Mouse (Mus musculus) midbrain, embryonic 13.5 days (tissue): Measurements from ENCODE around the gene Dstyk. TPM values are rescaled to one million over a fixed set of nuclear protein-coding genes. Genes with fewer than 3 reads are reported as not detected.

Source experiments
- ATAC-seq: fragments of 200-750 bp; cut with Nextera tagmentation; 2 replicates; pipeline ENCODE4 v1.8.0; 2017; ENCODE audit warnings: mild to moderate bottlenecking, moderate TSS enrichment, moderate library complexity
- H3K27ac ChIP-seq: fragments of 300-500 bp; sonication (generic); 2 replicates; pipeline ENCODE4 v1.5.1; 2015; ENCODE audit warnings: inconsistent platforms, mild to moderate bottlenecking, moderate library complexity
- H3K27me3 ChIP-seq: fragments of 300-500 bp; sonication (generic); 2 replicates; pipeline ENCODE4 v1.6.1; 2015; ENCODE audit warnings: mild to moderate bottlenecking, inconsistent platforms
- H3K36me3 ChIP-seq: fragments of 300-500 bp; sonication (generic); 2 replicates; pipeline ENCODE4 v1.6.1; 2015; ENCODE audit warnings: mild to moderate bottlenecking, inconsistent platforms
- H3K4me1 ChIP-seq: fragments of 300-500 bp; sonication (generic); replicated peaks from 2 replicates; pipeline ENCODE4 v1.6.1; 2015; ENCODE audit warnings: inconsistent platforms
- H3K4me2 ChIP-seq: fragments of 300-500 bp; sonication (generic); replicated peaks from 2 replicates; pipeline ENCODE4 v1.6.1; 2015; ENCODE audit warnings: moderate library complexity, mild to moderate bottlenecking, inconsistent platforms
- H3K4me3 ChIP-seq: fragments of 300-500 bp; sonication (generic); replicated peaks from 2 replicates; pipeline ENCODE4 v1.5.1; 2015; ENCODE audit warnings: mild to moderate bottlenecking, inconsistent platforms
- H3K9ac ChIP-seq: fragments of 300-500 bp; sonication (generic); replicated peaks from 2 replicates; pipeline ENCODE4 v1.6.1; 2015; ENCODE audit warnings: mild to moderate bottlenecking, inconsistent platforms
- H3K9me3 ChIP-seq: fragments of 300-500 bp; sonication (generic); 2 replicates; pipeline ENCODE4 v1.6.1; 2016; ENCODE audit warnings: mild to moderate bottlenecking, inconsistent platforms
- WGBS: fragments of 180-500 bp; shearing (Covaris S2); methylation state at CpG from one replicate; pipeline ENCODE4 v1.1.7; 2015; 5-methylcytosine and 5-hydroxymethylcytosine counted together
- polyA plus RNA-seq: library from polyadenylated mRNA; unstranded; fragments of >200 nt; fragmentation: Nextera tagmentation; extraction: Ambion mirVana; gene quantifications from 2 replicates; pipeline ENCODE4 v1.2.1, GENCODE M21; 2015

The Dstyk gene
- polyA plus RNA-seq, 1 experiment from 2014 or later = 12.9 TPM

DNA sequence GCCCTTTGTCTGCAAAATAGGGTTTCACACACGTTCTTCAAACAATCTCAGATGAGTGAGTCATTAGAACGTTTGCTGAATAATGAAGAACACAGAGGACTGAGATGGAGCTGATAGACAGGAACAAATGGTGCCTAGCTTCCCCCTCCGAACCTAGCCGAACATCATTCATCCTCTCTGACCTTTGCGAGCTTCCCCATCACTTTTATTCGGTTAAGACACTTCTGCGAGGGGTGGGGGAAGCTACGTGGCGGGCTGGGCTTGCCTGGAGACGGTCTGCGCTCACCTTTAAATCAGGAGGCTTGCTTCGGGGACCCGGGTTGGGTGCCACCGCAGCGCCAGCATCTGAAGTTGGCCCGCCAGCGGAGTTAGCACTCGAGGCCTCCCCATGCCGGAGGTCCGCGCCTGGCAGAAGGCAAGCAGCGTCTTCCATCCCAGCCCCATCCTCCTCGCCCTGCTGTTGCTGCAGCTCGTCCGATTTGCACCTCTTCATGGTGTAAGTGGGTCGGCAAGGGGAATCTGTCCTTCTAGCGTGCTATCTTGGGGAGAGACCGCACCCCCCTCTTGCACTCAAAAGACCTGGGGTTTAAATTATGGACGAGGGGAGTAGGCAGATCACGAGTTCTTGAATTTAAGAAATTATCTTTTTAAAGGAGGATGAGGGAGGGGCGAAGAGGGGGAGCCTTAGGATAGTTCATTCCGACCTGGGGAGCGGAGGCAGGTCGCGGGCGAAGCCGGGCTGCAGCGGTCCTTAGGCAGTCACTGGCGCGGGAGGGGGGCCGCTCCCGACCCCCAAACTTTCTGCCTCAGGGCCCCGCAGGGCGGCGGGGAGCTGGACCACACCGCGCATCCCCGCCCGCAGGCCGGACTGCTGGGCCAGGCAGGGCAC, 26.4 kb upstream of the Dstyk start, which contains the start of gene Tmcc2:
Gene Tmcc2, minus strand, starts transcription at position 591 of the 889 bp plus-strand sequence.
- H3K4me1 ChIP-seq = peaks cover 59% of the 10 kb centered on the region
- peak; percentile 40 for ATAC-seq

DNA sequence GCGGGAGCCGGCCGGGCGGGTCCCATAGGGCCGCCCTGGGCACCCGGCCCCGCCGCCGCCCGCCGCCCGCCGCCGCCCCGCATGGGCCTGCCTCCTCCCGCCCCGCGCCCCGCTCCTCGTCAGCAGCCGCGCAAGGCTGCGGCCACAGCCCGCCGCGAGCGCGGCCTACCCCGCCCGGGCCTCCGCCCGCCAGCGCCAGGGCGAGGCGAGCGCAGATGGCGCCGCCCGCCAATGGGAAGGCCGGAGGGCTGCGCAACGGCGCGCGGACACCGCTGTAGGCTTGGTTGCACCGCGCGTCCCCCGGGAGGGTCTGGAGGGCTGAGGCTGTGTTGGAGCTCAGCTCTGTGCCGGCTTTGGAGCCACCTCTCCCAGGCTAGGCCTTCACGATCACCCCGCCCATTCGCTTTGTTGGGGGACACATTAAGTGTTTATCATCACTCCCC, 25.8 kb upstream of the Dstyk start:
- Histone ChIP-seq H3K36me3 (no peaks in the 10 kb centered on the region), H3K27me3 (no peaks in the 10 kb centered on the region), H3K9ac (peak overlapping the region; percentile 97), H3K27ac (peak overlapping the region; percentile 93), H3K4me1 (peaks cover 53% of the 10 kb centered on the region), H3K4me3 (peak overlapping the region; percentile 78), H3K9me3 (no peaks in the 10 kb centered on the region), H3K4me2 (peak overlapping the region; percentile 91)
- ATAC-seq = peak; percentile 96
- under 1% methylated on average over 29 of the region's 54 CpGs for WGBS

More for the DNA sequence above, 26.4 kb upstream of the Dstyk start, which contains the start of gene Tmcc2:
- Histone ChIP-seq H3K36me3 (no peaks in the 10 kb centered on the region), H3K4me3 (peak within 1 kb of the TSS; percentile 78), H3K27ac (peak within 1 kb of the TSS; percentile 93), H3K4me2 (peak within 1 kb of the TSS; percentile 91), H3K9ac (peak within 1 kb of the TSS; percentile 97), H3K9me3 (no peaks in the 10 kb centered on the region), H3K27me3 (no peaks in the 10 kb centered on the region)
- under 1% methylated on average over 40 of the region's 50 CpGs for WGBS

DNA sequence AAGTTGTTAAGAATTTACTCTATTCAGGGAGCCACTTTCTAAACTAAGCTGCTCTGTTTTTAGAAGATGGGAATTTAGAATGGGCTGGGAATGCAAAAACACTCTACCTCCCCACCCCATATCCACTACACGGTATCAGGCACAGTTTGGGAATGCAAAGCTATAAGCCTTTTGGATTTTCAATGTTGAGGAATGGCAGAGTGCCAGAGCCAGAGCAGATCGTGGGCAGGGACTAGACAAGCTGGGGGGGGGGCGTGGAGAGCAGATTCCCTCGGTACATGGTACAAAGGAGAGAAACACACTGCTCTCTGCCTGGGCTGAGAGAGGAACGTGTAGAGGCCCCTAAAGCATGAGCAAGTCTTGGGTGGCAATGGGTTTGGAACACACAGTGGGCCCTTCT, 24.5 kb upstream of the Dstyk start:
- no peaks in the 10 kb centered on the region for H3K9me3 ChIP-seq
- no peaks in the 10 kb centered on the region for H3K27me3 ChIP-seq

DNA sequence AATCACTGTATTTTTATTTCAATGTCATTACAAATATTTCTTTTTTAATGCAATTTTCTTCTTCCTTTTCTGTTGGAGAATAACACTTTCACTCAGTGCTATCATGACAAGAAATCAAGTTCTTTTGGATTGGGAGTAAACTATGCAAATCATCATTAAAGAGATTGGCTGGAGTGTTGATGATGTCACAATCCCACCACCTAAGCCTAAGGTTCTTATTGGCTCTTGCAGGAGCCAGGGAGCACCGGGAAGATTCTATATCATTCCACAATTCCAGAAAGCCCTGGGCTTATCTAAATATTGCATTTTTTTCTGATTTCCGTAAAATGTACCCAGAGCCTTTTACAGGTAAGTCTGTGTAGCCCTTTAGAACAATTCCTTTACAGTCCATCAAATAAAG, 20.6 kb upstream of the Dstyk start:
- WGBS = 78% methylated on average over 2 of the region's 2 CpGs
- no peak for ATAC-seq
- no peaks in the 10 kb centered on the region for H3K36me3 ChIP-seq
- H3K9ac ChIP-seq = no peak overlapping the region
- H3K27ac ChIP-seq = no peak overlapping the region
- no peak overlapping the region for H3K4me3 ChIP-seq
- H3K4me2 ChIP-seq = no peak overlapping the region
- peaks cover 12% of the 10 kb centered on the region for H3K4me1 ChIP-seq
- no peaks in the 10 kb centered on the region for H3K9me3 ChIP-seq
- H3K27me3 ChIP-seq = no peaks in the 10 kb centered on the region

More for the DNA sequence above, 24.5 kb upstream of the Dstyk start:
- no peak overlapping the region for H3K9ac ChIP-seq
- H3K4me3 ChIP-seq = no peak overlapping the region
- WGBS = 70% methylated on average over 5 of the region's 5 CpGs
- H3K36me3 ChIP-seq = no peaks in the 10 kb centered on the region
- no peak overlapping the region for H3K4me2 ChIP-seq
- ATAC-seq = no peak
- no peak overlapping the region for H3K27ac ChIP-seq
- H3K4me1 ChIP-seq = peaks cover 42% of the 10 kb centered on the region

DNA sequence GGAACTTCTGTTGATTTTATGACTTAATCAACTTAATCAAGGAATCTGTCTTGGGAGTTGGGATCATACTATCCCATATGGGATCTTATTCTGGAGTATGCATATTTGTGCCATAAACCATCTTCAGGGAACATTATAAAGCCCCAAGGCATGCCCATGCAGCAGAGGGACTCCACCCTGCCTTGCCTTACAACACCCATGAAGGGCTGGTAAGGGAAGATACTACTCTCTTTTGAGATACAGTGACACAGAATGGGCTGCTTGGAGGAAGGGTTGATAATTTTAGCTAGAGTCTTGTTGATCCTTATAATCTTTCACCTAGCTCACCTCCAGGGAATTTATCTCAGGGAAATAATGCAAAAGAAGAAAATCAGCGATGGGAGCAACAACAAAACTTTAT, 16.8 kb upstream of the Dstyk start:
- H3K4me3 ChIP-seq = no peak overlapping the region
- H3K9me3 ChIP-seq = no peaks in the 10 kb centered on the region
- H3K4me1 ChIP-seq = no peaks in the 10 kb centered on the region
- H3K27ac ChIP-seq = no peak overlapping the region
- H3K36me3 ChIP-seq = no peaks in the 10 kb centered on the region
- no peak overlapping the region for H3K9ac ChIP-seq
- no peaks in the 10 kb centered on the region for H3K27me3 ChIP-seq
- WGBS = 53% methylated on average over 1 of the region's 1 CpGs
- ATAC-seq = no peak
- H3K4me2 ChIP-seq = no peak overlapping the region

DNA sequence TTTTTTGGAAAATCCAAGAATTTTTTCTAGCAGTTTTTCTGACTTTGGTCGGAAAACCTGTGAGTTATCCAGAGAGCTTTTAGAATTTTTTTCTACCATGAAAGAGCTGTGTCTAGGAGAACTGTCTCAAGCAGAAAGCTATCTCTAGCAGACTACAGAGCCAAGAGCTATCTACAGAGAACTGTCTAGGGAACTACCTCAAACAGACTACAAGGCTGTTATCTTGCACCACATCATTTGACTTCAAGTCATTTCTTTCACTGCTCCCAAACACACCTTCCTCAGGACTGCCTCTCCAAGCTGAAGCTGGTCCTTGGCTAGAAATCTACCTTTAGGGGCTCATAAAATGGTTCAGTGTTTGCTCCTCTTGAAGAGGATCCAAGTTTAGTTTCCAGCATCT, 15.5 kb upstream of the Dstyk start:
- no peak overlapping the region for H3K9ac ChIP-seq
- no peak overlapping the region for H3K4me3 ChIP-seq
- no peak for ATAC-seq
- no peak overlapping the region for H3K4me2 ChIP-seq
- no peaks in the 10 kb centered on the region for H3K9me3 ChIP-seq
- H3K27ac ChIP-seq = no peak overlapping the region
- WGBS = 91% methylated on average over 1 of the region's 1 CpGs
- no peaks in the 10 kb centered on the region for H3K36me3 ChIP-seq
- H3K4me1 ChIP-seq = peaks cover 2% of the 10 kb centered on the region; the same call in 1 of the 2 replicates
- no peaks in the 10 kb centered on the region for H3K27me3 ChIP-seq

DNA sequence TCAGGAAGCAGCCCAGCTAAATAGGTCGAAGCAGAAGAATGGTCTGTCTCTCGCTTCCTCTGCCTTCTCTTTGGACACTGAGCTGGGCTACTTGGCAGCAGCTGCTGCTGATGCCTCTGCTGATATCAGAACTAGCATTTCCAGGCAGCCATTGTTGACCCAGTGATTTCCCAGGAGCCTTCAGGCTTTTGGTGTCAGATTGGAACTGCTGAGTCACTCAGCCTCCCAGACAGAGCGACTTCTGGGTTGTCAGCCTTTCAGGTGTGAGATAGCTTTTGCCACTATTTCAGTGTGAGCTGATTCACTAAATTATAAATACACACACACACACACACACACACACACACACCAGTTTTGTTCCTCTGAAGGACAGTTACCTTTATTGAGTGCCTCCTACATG, 6.7 kb upstream of the Dstyk start:
- H3K9ac ChIP-seq = no peak overlapping the region
- WGBS = 93% methylated on average over 3 of the region's 3 CpGs

DNA sequence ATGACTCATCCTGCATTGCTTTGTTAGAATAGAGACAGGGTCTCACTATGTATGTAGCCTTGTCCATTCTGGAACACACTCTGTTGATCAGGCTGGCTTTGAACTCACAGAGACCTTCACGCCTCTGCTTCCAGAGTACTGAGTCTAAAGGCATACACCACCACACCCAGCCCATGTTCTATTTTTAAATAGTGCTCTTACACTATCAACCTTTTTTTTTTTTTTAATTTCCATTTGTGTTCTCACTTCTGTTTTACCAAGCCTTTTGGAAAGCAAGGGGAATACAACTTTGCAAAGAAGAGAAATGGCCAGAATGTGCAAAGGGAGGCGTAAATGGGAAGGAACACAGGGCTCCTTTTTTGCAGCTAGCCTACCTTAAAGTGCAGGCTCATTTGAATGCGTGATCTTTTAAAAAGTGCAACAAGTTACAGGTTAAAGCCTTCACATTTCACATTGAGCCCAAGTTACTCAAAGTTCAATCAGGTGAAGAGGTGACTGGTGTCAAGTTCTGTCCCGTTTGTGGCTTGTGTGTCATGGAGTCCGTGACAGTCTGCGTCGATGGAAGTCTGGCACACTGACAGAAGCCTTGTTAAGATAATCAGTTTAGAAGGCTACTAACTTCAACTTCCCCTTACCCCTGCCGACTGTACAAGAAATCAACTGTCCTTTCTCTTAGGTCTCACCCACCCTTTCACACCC, 962 bp upstream of the Dstyk start:
- Histone ChIP-seq H3K4me3 (no peak overlapping the region), H3K9me3 (no peaks in the 10 kb centered on the region), H3K36me3 (no peaks in the 10 kb centered on the region), H3K27me3 (no peaks in the 10 kb centered on the region), H3K4me1 (peaks cover 23% of the 10 kb centered on the region), H3K4me2 (no peak overlapping the region), H3K27ac (0 out of 2 replicates have a peak overlapping the region, but pooled peaks have one; percentile 94), H3K9ac (no peak overlapping the region)
- no peak for ATAC-seq
- WGBS = 78% methylated on average over 8 of the region's 8 CpGs

More for the DNA sequence above, 6.7 kb upstream of the Dstyk start:
- Histone ChIP-seq H3K27ac (no peak overlapping the region), H3K27me3 (no peaks in the 10 kb centered on the region), H3K4me2 (no peak overlapping the region), H3K9me3 (no peaks in the 10 kb centered on the region), H3K36me3 (no peaks in the 10 kb centered on the region), H3K4me3 (no peak overlapping the region), H3K4me1 (peaks cover 11% of the 10 kb centered on the region)
- ATAC-seq = no peak

DNA sequence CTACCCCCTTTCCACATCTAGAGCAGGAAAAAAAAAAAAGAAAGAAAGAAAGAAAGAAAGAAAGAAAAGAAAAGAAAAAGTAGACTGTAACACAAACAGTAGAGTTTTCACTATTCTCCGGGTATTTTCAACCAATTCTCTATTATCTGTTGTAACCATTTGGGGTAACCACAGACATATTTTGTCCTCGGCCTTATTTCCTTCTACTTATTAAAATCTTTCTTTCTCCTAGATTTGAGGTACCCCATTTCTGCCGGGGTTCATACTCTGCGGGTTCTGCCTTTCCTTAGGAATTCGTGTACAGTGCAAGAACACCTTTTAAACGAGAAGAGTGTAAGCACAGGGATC, 438 bp upstream of the Dstyk start:
- Histone ChIP-seq H3K9me3 (no peaks in the 10 kb centered on the region), H3K27me3 (no peaks in the 10 kb centered on the region), H3K4me2 (peak overlapping the region; percentile 80), H3K27ac (peak overlapping the region; percentile 94), H3K9ac (peak overlapping the region; percentile 87), H3K4me1 (peaks cover 23% of the 10 kb centered on the region), H3K4me3 (peak overlapping the region; percentile 74), H3K36me3 (no peaks in the 10 kb centered on the region)
- WGBS = 19% methylated on average over 6 of the region's 6 CpGs
- ATAC-seq = no peak

DNA sequence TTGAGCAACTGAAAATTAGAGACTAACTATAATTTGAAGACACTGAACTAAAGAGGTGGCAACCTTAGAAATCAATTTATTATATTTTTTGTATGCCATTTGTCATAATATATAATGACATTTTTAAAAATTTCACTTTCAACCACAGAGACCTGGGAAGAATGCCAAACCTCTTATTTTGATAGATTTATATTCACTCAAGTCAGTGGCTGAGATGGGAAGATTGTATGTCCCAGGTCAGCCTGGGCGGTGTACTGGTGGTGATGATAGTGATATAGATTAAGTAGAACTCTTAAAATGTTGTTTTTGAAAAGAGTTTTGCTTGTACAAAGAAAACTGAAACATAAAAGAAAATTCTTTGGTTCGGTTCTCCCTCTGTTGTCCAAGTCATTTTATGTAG, 2.9 kb downstream of the Dstyk start:
- 84% methylated on average over 2 of the region's 2 CpGs for WGBS
- H3K36me3 ChIP-seq = peaks cover 5% of the 10 kb centered on the region; the same call in 1 of the 2 replicates
- H3K27ac ChIP-seq = no peak overlapping the region
- no peak for ATAC-seq
- no peak overlapping the region for H3K9ac ChIP-seq
- no peak overlapping the region for H3K4me3 ChIP-seq
- peaks cover 26% of the 10 kb centered on the region for H3K4me1 ChIP-seq
- no peak overlapping the region for H3K4me2 ChIP-seq
- no peaks in the 10 kb centered on the region for H3K27me3 ChIP-seq
- H3K9me3 ChIP-seq = no peaks in the 10 kb centered on the region

DNA sequence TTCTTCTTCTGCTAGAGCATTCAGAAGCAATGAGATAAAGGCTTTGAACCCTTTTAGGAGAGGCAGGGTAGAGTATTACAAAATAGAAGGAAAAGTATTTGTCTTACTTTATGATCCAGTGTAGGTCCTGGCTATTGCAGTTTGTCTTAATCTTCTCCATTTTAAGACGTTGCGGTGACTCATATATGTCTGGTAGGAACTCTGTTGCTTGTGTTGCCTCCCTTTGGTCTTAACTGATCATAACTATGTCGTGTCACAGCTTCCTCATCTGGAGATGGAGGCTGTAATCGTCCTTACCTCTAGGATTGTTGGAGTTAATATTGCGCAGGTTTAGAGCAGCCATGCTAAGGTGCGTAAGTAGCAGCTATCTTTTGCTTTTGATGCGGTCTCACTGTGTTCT, 3.3 kb downstream of the Dstyk start:
- no peak overlapping the region for H3K27ac ChIP-seq
- H3K27me3 ChIP-seq = no peaks in the 10 kb centered on the region
- H3K4me2 ChIP-seq = no peak overlapping the region
- H3K4me3 ChIP-seq = no peak overlapping the region
- H3K9me3 ChIP-seq = no peaks in the 10 kb centered on the region
- WGBS = 88% methylated on average over 7 of the region's 7 CpGs
- no peak for ATAC-seq
- H3K9ac ChIP-seq = no peak overlapping the region
- peaks cover 30% of the 10 kb centered on the region for H3K4me1 ChIP-seq
- peaks cover 5% of the 10 kb centered on the region; the same call in 1 of the 2 replicates for H3K36me3 ChIP-seq
